Mouse (Mus musculus): ENCODE results near the gene Pde6h. TPM values are rescaled to one million over a fixed set of nuclear protein-coding genes. Genes with fewer than 3 reads are reported as not detected.

The Pde6h gene
- polyA plus RNA-seq, 1 experiment = 6.5 TPM

- H3K36me3 ChIP-seq (ENCODE audit: control insufficient read depth, insufficient read depth, low read length) = no peaks in the 10 kb centered on the region
- H3K27me3 ChIP-seq (ENCODE audit: control insufficient read depth, insufficient read depth, low read length) = no peaks in the 10 kb centered on the region
- no peak overlapping the region for H3K4me3 ChIP-seq (ENCODE audit: control insufficient read depth, low read depth, low read length)
- no peak overlapping the region for H3K27ac ChIP-seq (ENCODE audit: control insufficient read depth, insufficient read depth, low read depth, low read length)
- H3K4me1 ChIP-seq (ENCODE audit: control insufficient read depth, insufficient read depth, low read length) = peaks cover 24% of the 10 kb centered on the region
- TF ChIP-seq POLR2A (IDR thresholded peaks at IDR 0.05; ENCODE audit: control insufficient read depth, low read depth, low read length) (no peak), CTCF (IDR thresholded peaks at IDR 0.05; ENCODE audit: control insufficient read depth, insufficient read depth, insufficient replicate concordance, low read depth, low read length) (no peak)
Observed at GRCm38 (mm10) chr6:136982581-136982980, 58.9 kb downstream of the Pde6h start.

- no peaks in the 10 kb centered on the region for H3K27me3 ChIP-seq (ENCODE audit: control insufficient read depth, insufficient read depth, low read length)
- TF ChIP-seq CTCF (IDR thresholded peaks at IDR 0.05; ENCODE audit: control insufficient read depth, insufficient read depth, insufficient replicate concordance, low read depth, low read length) (no peak), POLR2A (IDR thresholded peaks at IDR 0.05; ENCODE audit: control insufficient read depth, low read depth, low read length) (no peak)
- no peak overlapping the region for H3K27ac ChIP-seq (ENCODE audit: control insufficient read depth, insufficient read depth, low read depth, low read length)
- H3K4me1 ChIP-seq (ENCODE audit: control insufficient read depth, insufficient read depth, low read length) = peaks cover 24% of the 10 kb centered on the region
- no peak overlapping the region for H3K4me3 ChIP-seq (ENCODE audit: control insufficient read depth, low read depth, low read length)
- H3K36me3 ChIP-seq (ENCODE audit: control insufficient read depth, insufficient read depth, low read length) = no peaks in the 10 kb centered on the region
Observed at GRCm38 (mm10) chr6:136983201-136983600, 59.6 kb downstream of the Pde6h start.

GRCm38 (mm10) chr6:136986019-136986418, 62.4 kb downstream of the Pde6h start:
- Histone ChIP-seq H3K4me1 (ENCODE audit: control insufficient read depth, insufficient read depth, low read length) (peaks cover 11% of the 10 kb centered on the region), H3K4me3 (ENCODE audit: control insufficient read depth, low read depth, low read length) (peak overlapping the region; percentile 5; the same call in 1 of the 2 replicates), H3K36me3 (ENCODE audit: control insufficient read depth, insufficient read depth, low read length) (no peaks in the 10 kb centered on the region), H3K27ac (ENCODE audit: control insufficient read depth, insufficient read depth, low read depth, low read length) (no peak overlapping the region), H3K27me3 (ENCODE audit: control insufficient read depth, insufficient read depth, low read length) (no peaks in the 10 kb centered on the region)
- no peak for TF ChIP-seq CTCF (IDR thresholded peaks at IDR 0.05; ENCODE audit: control insufficient read depth, insufficient read depth, insufficient replicate concordance, low read depth, low read length)
- TF ChIP-seq POLR2A (IDR thresholded peaks at IDR 0.05; ENCODE audit: control insufficient read depth, low read depth, low read length) = no peak

- Histone ChIP-seq H3K4me3 (ENCODE audit: control insufficient read depth, low read depth, low read length) (no peak overlapping the region), H3K27ac (ENCODE audit: control insufficient read depth, insufficient read depth, low read depth, low read length) (no peak overlapping the region), H3K36me3 (ENCODE audit: control insufficient read depth, insufficient read depth, low read length) (no peaks in the 10 kb centered on the region), H3K4me1 (ENCODE audit: control insufficient read depth, insufficient read depth, low read length) (peaks cover 11% of the 10 kb centered on the region), H3K27me3 (ENCODE audit: control insufficient read depth, insufficient read depth, low read length) (no peaks in the 10 kb centered on the region)
- TF ChIP-seq POLR2A (IDR thresholded peaks at IDR 0.05; ENCODE audit: control insufficient read depth, low read depth, low read length) (no peak), CTCF (IDR thresholded peaks at IDR 0.05; ENCODE audit: control insufficient read depth, insufficient read depth, insufficient replicate concordance, low read depth, low read length) (no peak)
Observed at GRCm38 (mm10) chr6:136986718-136987117, 63.1 kb downstream of the Pde6h start.

GRCm38 (mm10) chr6:136988536-136989060, 65.0 kb downstream of the Pde6h start:
- H3K36me3 ChIP-seq (ENCODE audit: control insufficient read depth, insufficient read depth, low read length) = no peaks in the 10 kb centered on the region
- TF ChIP-seq POLR2A (IDR thresholded peaks at IDR 0.05; ENCODE audit: control insufficient read depth, low read depth, low read length) (no peak), CTCF (IDR thresholded peaks at IDR 0.05; ENCODE audit: control insufficient read depth, insufficient read depth, insufficient replicate concordance, low read depth, low read length) (no peak)

GRCm38 (mm10) chr6:136989824-136990497, 66.3 kb downstream of the Pde6h start:
- Histone ChIP-seq H3K36me3 (ENCODE audit: control insufficient read depth, insufficient read depth, low read length) (no peaks in the 10 kb centered on the region), H3K27ac (ENCODE audit: control insufficient read depth, insufficient read depth, low read depth, low read length) (peak overlapping the region; percentile 27), H3K4me1 (ENCODE audit: control insufficient read depth, insufficient read depth, low read length) (peaks cover 10% of the 10 kb centered on the region), H3K27me3 (ENCODE audit: control insufficient read depth, insufficient read depth, low read length) (no peaks in the 10 kb centered on the region), H3K4me3 (ENCODE audit: control insufficient read depth, low read depth, low read length) (peak overlapping the region; percentile 5; the same call in 1 of the 2 replicates)
- TF ChIP-seq CTCF (IDR thresholded peaks at IDR 0.05; ENCODE audit: control insufficient read depth, insufficient read depth, insufficient replicate concordance, low read depth, low read length) = no peak
- TF ChIP-seq POLR2A (IDR thresholded peaks at IDR 0.05; ENCODE audit: control insufficient read depth, low read depth, low read length) = no peak

More at GRCm38 (mm10) chr6:136988536-136989060, 65.0 kb downstream of the Pde6h start:
- Histone ChIP-seq H3K27me3 (ENCODE audit: control insufficient read depth, insufficient read depth, low read length) (no peaks in the 10 kb centered on the region), H3K4me1 (ENCODE audit: control insufficient read depth, insufficient read depth, low read length) (peaks cover 11% of the 10 kb centered on the region), H3K27ac (ENCODE audit: control insufficient read depth, insufficient read depth, low read depth, low read length) (no peak overlapping the region), H3K4me3 (ENCODE audit: control insufficient read depth, low read depth, low read length) (no peak overlapping the region)

- Histone ChIP-seq H3K4me1 (ENCODE audit: control insufficient read depth, insufficient read depth, low read length) (peaks cover 9% of the 10 kb centered on the region), H3K36me3 (ENCODE audit: control insufficient read depth, insufficient read depth, low read length) (no peaks in the 10 kb centered on the region), H3K27me3 (ENCODE audit: control insufficient read depth, insufficient read depth, low read length) (no peaks in the 10 kb centered on the region), H3K4me3 (ENCODE audit: control insufficient read depth, low read depth, low read length) (no peak overlapping the region), H3K27ac (ENCODE audit: control insufficient read depth, insufficient read depth, low read depth, low read length) (no peak overlapping the region)
- TF ChIP-seq POLR2A (IDR thresholded peaks at IDR 0.05; ENCODE audit: control insufficient read depth, low read depth, low read length) (no peak), CTCF (IDR thresholded peaks at IDR 0.05; ENCODE audit: control insufficient read depth, insufficient read depth, insufficient replicate concordance, low read depth, low read length) (no peak)
Observed at GRCm38 (mm10) chr6:136990557-136990956, 66.9 kb downstream of the Pde6h start.

Data from testis, adult 2 months (tissue).